Mouse (Mus musculus): ENCODE results near the gene Ssbp3. TPM values are rescaled to one million over a fixed set of nuclear protein-coding genes. Genes with fewer than 3 reads are reported as not detected.

Gene Ssbp3
- total and polyA plus RNA-seq, 2 experiments, result 12.9 to 36.7 TPM

DNA sequence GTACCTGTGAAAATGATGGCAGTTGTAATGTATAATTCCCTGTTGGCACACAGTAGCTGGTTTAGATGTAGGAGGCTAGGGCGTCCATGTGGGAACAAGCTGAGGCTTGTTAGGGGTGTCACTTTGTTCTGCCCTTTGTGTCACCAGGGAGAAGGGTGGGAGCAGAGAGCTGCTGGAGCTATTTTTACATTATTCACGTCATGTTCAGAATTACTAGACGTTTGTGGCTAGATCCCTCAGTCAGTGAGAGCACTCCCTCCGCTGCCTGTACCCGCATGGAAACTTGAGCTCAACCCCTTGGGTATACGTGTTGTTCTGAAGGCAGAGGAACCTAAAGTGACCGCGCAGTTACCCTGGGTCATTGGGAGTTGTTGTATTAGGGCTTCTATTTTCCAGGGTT lies 58.4 kb downstream of the Ssbp3 start:
- no peaks in the 10 kb centered on the region for H3K4me1 ChIP-seq (ENCODE audit: control insufficient read depth, insufficient read depth, low read length)
- no peak overlapping the region for H3K4me3 ChIP-seq (ENCODE audit: insufficient read depth, low read depth, low read length)
- no peaks in the 10 kb centered on the region for H3K36me3 ChIP-seq (ENCODE audit: control insufficient read depth, insufficient read depth, low read length)
- no peak overlapping the region for H3K27ac ChIP-seq (replicated peaks; ENCODE audit: insufficient read depth, low read depth, low read length)
- no peak for DNase-seq (ENCODE audit: extremely low read depth, low read depth, low spot score)
- no peak overlapping the region for H3K9ac ChIP-seq (ENCODE audit: low read depth, low read length)
- H3K79me2 ChIP-seq (ENCODE audit: control insufficient read depth, insufficient read depth, low read length), result peaks cover 54% of the 10 kb centered on the region
- no peaks in the 10 kb centered on the region for H3K27me3 ChIP-seq (ENCODE audit: control insufficient read depth, insufficient read depth, low read length)
- TF ChIP-seq CTCF (IDR thresholded peaks at IDR 0.05; ENCODE audit: low read depth, low read length), result no peak
- no peak for TF ChIP-seq POLR2A (IDR thresholded peaks at IDR 0.05; ENCODE audit: extremely low read depth, insufficient read depth, low read length)
- 87% methylated on average over 8 of the region's 8 CpGs for WGBS

GRCm38 (mm10) chr4:106970786-106971185 lies 60.3 kb downstream of the Ssbp3 start:
- Histone ChIP-seq H3K79me2 (ENCODE audit: control insufficient read depth, insufficient read depth, low read length) (peaks cover 55% of the 10 kb centered on the region), H3K36me3 (ENCODE audit: control insufficient read depth, insufficient read depth, low read length) (no peaks in the 10 kb centered on the region), H3K4me1 (ENCODE audit: control insufficient read depth, insufficient read depth, low read length) (no peaks in the 10 kb centered on the region), H3K27ac (replicated peaks; ENCODE audit: insufficient read depth, low read depth, low read length) (no peak overlapping the region), H3K9ac (ENCODE audit: low read depth, low read length) (no peak overlapping the region), H3K4me3 (ENCODE audit: insufficient read depth, low read depth, low read length) (no peak overlapping the region), H3K27me3 (ENCODE audit: control insufficient read depth, insufficient read depth, low read length) (no peaks in the 10 kb centered on the region)
- DNase-seq (ENCODE audit: extremely low read depth, low read depth, low spot score), result no peak
- TF ChIP-seq CTCF (IDR thresholded peaks at IDR 0.05; ENCODE audit: low read depth, low read length) (no peak), POLR2A (IDR thresholded peaks at IDR 0.05; ENCODE audit: extremely low read depth, insufficient read depth, low read length) (no peak)
- 66% methylated on average over 7 of the region's 7 CpGs for WGBS

- Histone ChIP-seq H3K36me3 (ENCODE audit: control insufficient read depth, insufficient read depth, low read length) (no peaks in the 10 kb centered on the region), H3K4me1 (ENCODE audit: control insufficient read depth, insufficient read depth, low read length) (no peaks in the 10 kb centered on the region), H3K27me3 (ENCODE audit: control insufficient read depth, insufficient read depth, low read length) (no peaks in the 10 kb centered on the region), H3K4me3 (ENCODE audit: insufficient read depth, low read depth, low read length) (no peak overlapping the region), H3K9ac (ENCODE audit: low read depth, low read length) (no peak overlapping the region), H3K27ac (replicated peaks; ENCODE audit: insufficient read depth, low read depth, low read length) (no peak overlapping the region), H3K79me2 (ENCODE audit: control insufficient read depth, insufficient read depth, low read length) (peaks cover 51% of the 10 kb centered on the region; the same call in 1 of the 2 replicates)
- no peak for DNase-seq (ENCODE audit: extremely low read depth, low read depth, low spot score)
- 87% methylated on average over 4 of the region's 4 CpGs for WGBS
- TF ChIP-seq POLR2A (IDR thresholded peaks at IDR 0.05; ENCODE audit: extremely low read depth, insufficient read depth, low read length) (no peak), CTCF (IDR thresholded peaks at IDR 0.05; ENCODE audit: low read depth, low read length) (no peak)
These were observed 61.6 kb downstream of the Ssbp3 start for GRCm38 (mm10) chr4:106972061-106972460.

- H3K36me3 ChIP-seq (ENCODE audit: control insufficient read depth, insufficient read depth, low read length), result no peaks in the 10 kb centered on the region
- WGBS, result 79% methylated on average over 15 of the region's 15 CpGs
- H3K4me1 ChIP-seq (ENCODE audit: control insufficient read depth, insufficient read depth, low read length), result no peaks in the 10 kb centered on the region; the same call in 1 of the 2 replicates
These were observed 62.2 kb downstream of the Ssbp3 start for GRCm38 (mm10) chr4:106972461-106973384.

GRCm38 (mm10) chr4:106975324-106975723 lies 64.8 kb downstream of the Ssbp3 start:
- Histone ChIP-seq H3K4me3 (ENCODE audit: insufficient read depth, low read depth, low read length) (no peak overlapping the region), H3K27me3 (ENCODE audit: control insufficient read depth, insufficient read depth, low read length) (no peaks in the 10 kb centered on the region), H3K79me2 (ENCODE audit: control insufficient read depth, insufficient read depth, low read length) (peaks cover 49% of the 10 kb centered on the region; the same call in 1 of the 2 replicates), H3K36me3 (ENCODE audit: control insufficient read depth, insufficient read depth, low read length) (no peaks in the 10 kb centered on the region), H3K9ac (ENCODE audit: low read depth, low read length) (no peak overlapping the region), H3K27ac (replicated peaks; ENCODE audit: insufficient read depth, low read depth, low read length) (no peak overlapping the region), H3K4me1 (ENCODE audit: control insufficient read depth, insufficient read depth, low read length) (peaks cover 5% of the 10 kb centered on the region)
- WGBS, result 94% methylated on average over 6 of the region's 6 CpGs
- DNase-seq (ENCODE audit: extremely low read depth, low read depth, low spot score), result no peak
- TF ChIP-seq POLR2A (IDR thresholded peaks at IDR 0.05; ENCODE audit: extremely low read depth, insufficient read depth, low read length) (no peak), CTCF (IDR thresholded peaks at IDR 0.05; ENCODE audit: low read depth, low read length) (no peak)

More at GRCm38 (mm10) chr4:106972461-106973384, 62.2 kb downstream of the Ssbp3 start:
- TF ChIP-seq CTCF (IDR thresholded peaks at IDR 0.05; ENCODE audit: low read depth, low read length) (no peak), POLR2A (IDR thresholded peaks at IDR 0.05; ENCODE audit: extremely low read depth, insufficient read depth, low read length) (no peak)
- no peak overlapping the region for H3K4me3 ChIP-seq (ENCODE audit: insufficient read depth, low read depth, low read length)
- DNase-seq (ENCODE audit: extremely low read depth, low read depth, low spot score), result no peak
- H3K27me3 ChIP-seq (ENCODE audit: control insufficient read depth, insufficient read depth, low read length), result no peaks in the 10 kb centered on the region
- no peak overlapping the region for H3K9ac ChIP-seq (ENCODE audit: low read depth, low read length)
- no peak overlapping the region for H3K27ac ChIP-seq (replicated peaks; ENCODE audit: insufficient read depth, low read depth, low read length)
- peaks cover 51% of the 10 kb centered on the region; the same call in 1 of the 2 replicates for H3K79me2 ChIP-seq (ENCODE audit: control insufficient read depth, insufficient read depth, low read length)

DNA sequence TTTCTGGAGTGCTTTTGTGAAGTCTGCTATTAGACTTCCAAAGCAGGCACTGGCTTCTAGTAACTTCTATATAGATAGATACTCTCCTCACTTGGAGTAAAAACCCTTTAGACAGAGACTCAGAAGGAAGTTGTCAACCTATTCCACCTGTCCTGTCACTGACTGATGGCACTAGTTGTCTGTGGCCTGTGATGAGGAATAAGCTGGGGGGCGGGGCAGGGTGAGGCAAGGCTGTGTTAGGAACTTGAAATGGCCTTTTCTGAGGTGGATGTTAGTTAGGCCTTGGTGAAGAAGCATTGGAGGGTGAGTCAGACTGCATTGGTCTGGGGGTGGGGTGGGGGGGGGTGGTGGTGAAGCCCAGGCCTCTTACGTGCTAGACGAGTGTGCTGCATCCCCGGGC lies 65.4 kb downstream of the Ssbp3 start:
- H3K27me3 ChIP-seq (ENCODE audit: control insufficient read depth, insufficient read depth, low read length), result no peaks in the 10 kb centered on the region
- no peaks in the 10 kb centered on the region for H3K36me3 ChIP-seq (ENCODE audit: control insufficient read depth, insufficient read depth, low read length)
- TF ChIP-seq POLR2A (IDR thresholded peaks at IDR 0.05; ENCODE audit: extremely low read depth, insufficient read depth, low read length) (no peak), CTCF (IDR thresholded peaks at IDR 0.05; ENCODE audit: low read depth, low read length) (no peak)
- no peak overlapping the region for H3K9ac ChIP-seq (ENCODE audit: low read depth, low read length)
- 92% methylated on average over 4 of the region's 4 CpGs for whole genome bisulfite sequencing
- no peak overlapping the region for H3K27ac ChIP-seq (replicated peaks; ENCODE audit: insufficient read depth, low read depth, low read length)
- peaks cover 45% of the 10 kb centered on the region; the same call in 1 of the 2 replicates for H3K79me2 ChIP-seq (ENCODE audit: control insufficient read depth, insufficient read depth, low read length)
- H3K4me3 ChIP-seq (ENCODE audit: insufficient read depth, low read depth, low read length), result no peak overlapping the region
- H3K4me1 ChIP-seq (ENCODE audit: control insufficient read depth, insufficient read depth, low read length), result peaks cover 7% of the 10 kb centered on the region
- no peak for DNase-seq (ENCODE audit: extremely low read depth, low read depth, low spot score)
